ENCODE assay signal across 17 mouse cellular contexts in genomic region chr11:75835587-75836239, GRCm38 (mm10). TPM values are rescaled to one million over a fixed set of nuclear protein-coding genes. Genes with fewer than 3 reads are reported as not detected.
A peak's percentile ranks its signal among the peaks of the same experiment; 100 is the strongest.
DNase-seq lines count a peak whose midpoint lies in the region; ATAC-seq and TF ChIP-seq lines count a peak whose summit lies in the region.
"Had no signal": no experiment of that assay in that cellular context is flagged by ENCODE, and none has a peak within 500 bp of the region (broad histone marks: within the 10 kb centered on the region; RNA-seq: fewer than 3 reads in every experiment).

No protein-coding gene starts in this region.

- no peaks in the 10 kb centered on the region for H3K27me3 ChIP-seq in thymus, adult 2 months (ENCODE audit: control insufficient read depth, insufficient read depth, low read length)
- peaks cover 26% of the 10 kb centered on the region for H3K27me3 ChIP-seq in limb, embryonic 10.5 days (ENCODE audit: low read depth, poor library complexity, severe bottlenecking)
- H3K27me3 ChIP-seq in forebrain, embryonic 10.5 days (ENCODE audit: poor library complexity, severe bottlenecking), result no peaks in the 10 kb centered on the region
- no peaks in the 10 kb centered on the region for H3K27me3 ChIP-seq in intestine, postnatal 0 days (replicated peaks; ENCODE audit: control insufficient read depth, insufficient read depth, low read length)
- H3K27me3 ChIP-seq: heart, embryonic 13.5 days had no signal

- H3K4me1 ChIP-seq in thymus, adult 2 months (replicated peaks; ENCODE audit: control insufficient read depth, insufficient read depth, low read length), result peaks cover 17% of the 10 kb centered on the region
- peaks cover 11% of the 10 kb centered on the region for H3K4me1 ChIP-seq in limb, embryonic 10.5 days
- peaks cover 26% of the 10 kb centered on the region for H3K4me1 ChIP-seq in forebrain, embryonic 10.5 days
- no peaks in the 10 kb centered on the region for H3K4me1 ChIP-seq in intestine, postnatal 0 days (replicated peaks; ENCODE audit: control insufficient read depth, insufficient read depth, low read length)
- H3K4me1 ChIP-seq: heart, embryonic 13.5 days had no signal

- TF ChIP-seq CTCF in thymus, adult 2 months (IDR thresholded peaks at IDR 0.05; ENCODE audit: borderline replicate concordance, control insufficient read depth, extremely low read depth, insufficient read depth, low read length, poor library complexity), result no peak
- no peak for TF ChIP-seq CTCF in intestine, postnatal 0 days (IDR thresholded peaks at IDR 0.05; ENCODE audit: low read depth)

- no peaks in the 10 kb centered on the region for H3K9me3 ChIP-seq in limb, embryonic 10.5 days (replicated peaks)
- no peaks in the 10 kb centered on the region for H3K9me3 ChIP-seq in forebrain, embryonic 10.5 days
- no peaks in the 10 kb centered on the region for H3K9me3 ChIP-seq in intestine, postnatal 0 days (ENCODE audit: control insufficient read depth)
- H3K9me3 ChIP-seq: embryonic facial prominence, embryonic 10.5 days; heart, embryonic 13.5 days had no signal

- H3K4me2 ChIP-seq in intestine, postnatal 0 days (replicated peaks; ENCODE audit: low read depth), result no peak overlapping the region
- H3K4me2 ChIP-seq: heart, embryonic 13.5 days; lung, embryonic 14.5 days had no signal

- TF ChIP-seq POLR2A in thymus, adult 2 months (IDR thresholded peaks at IDR 0.05; ENCODE audit: control insufficient read depth, extremely low read depth, insufficient read depth, low read length, poor library complexity), result no peak

- H3K36me3 ChIP-seq in thymus, adult 2 months (ENCODE audit: control insufficient read depth, insufficient read depth, low read length), result no peaks in the 10 kb centered on the region
- no peaks in the 10 kb centered on the region for H3K36me3 ChIP-seq in limb, embryonic 10.5 days
- no peaks in the 10 kb centered on the region for H3K36me3 ChIP-seq in forebrain, embryonic 10.5 days (replicated peaks)
- peaks cover 15% of the 10 kb centered on the region for H3K36me3 ChIP-seq in intestine, postnatal 0 days (ENCODE audit: control insufficient read depth, insufficient read depth)
- H3K36me3 ChIP-seq: embryonic facial prominence, embryonic 10.5 days; heart, embryonic 13.5 days had no signal

- intact Hi-C loops in left cerebral cortex, postnatal 25 days (cut with DNase I), result no loop called here
- intact Hi-C loops in left cerebral cortex, postnatal 4 days (cut with DNase I), result no loop called here

- DNase-seq in left cerebral cortex, postnatal 25 days (ENCODE audit: low spot score in 2 of 2), result peak; percentile 12 to 54
- DNase-seq in left cerebral cortex, postnatal 4 days, result no peak
- peak; percentile 9 to 38 for DNase-seq in thymus, postnatal 36 days
- no peak for DNase-seq in thymus, adult 2 months
- DNase-seq in induced T-regulatory cell, adult 2 months (ENCODE audit: low read depth), result peak; percentile 77
- DNase-seq in limb, embryonic 10.5 days (ENCODE audit: low spot score), result no peak
- DNase-seq in forebrain, embryonic 10.5 days (ENCODE audit: extremely low spot score, low spot score), result no peak
- DNase-seq: adrenal gland, adult 2 months; cerebellum, adult 9-11 months; gastrocnemius, postnatal 25 days; kidney, adult 11 months; lung, embryonic 14.5 days had no signal

- H3K9ac ChIP-seq in intestine, postnatal 0 days (ENCODE audit: low read depth, low read length), result no peak overlapping the region
- H3K9ac ChIP-seq: heart, embryonic 13.5 days; lung, embryonic 14.5 days had no signal

- 12% methylated on average over 11 of the region's 11 CpGs for WGBS in thymus, adult 2 months
- 83% methylated on average over 11 of the region's 11 CpGs for WGBS in limb, embryonic 10.5 days
- WGBS in forebrain, embryonic 10.5 days, result 85% methylated on average over 11 of the region's 11 CpGs
- WGBS in intestine, postnatal 0 days, result 76% methylated on average over 11 of the region's 11 CpGs

- no peak overlapping the region for H3K27ac ChIP-seq in thymus, adult 2 months (ENCODE audit: control insufficient read depth, insufficient read depth, low read length)
- H3K27ac ChIP-seq in limb, embryonic 10.5 days, result no peak overlapping the region
- H3K27ac ChIP-seq in forebrain, embryonic 10.5 days, result no peak overlapping the region
- H3K27ac ChIP-seq in intestine, postnatal 0 days (ENCODE audit: low read depth, low read length), result no peak overlapping the region
- H3K27ac ChIP-seq: embryonic facial prominence, embryonic 10.5 days; heart, embryonic 13.5 days had no signal

- no peak overlapping the region for H3K4me3 ChIP-seq in thymus, adult 2 months (ENCODE audit: control insufficient read depth, insufficient read depth, low read length)
- no peak overlapping the region for H3K4me3 ChIP-seq in limb, embryonic 10.5 days
- H3K4me3 ChIP-seq in forebrain, embryonic 10.5 days, result no peak overlapping the region
- no peak overlapping the region for H3K4me3 ChIP-seq in intestine, postnatal 0 days (ENCODE audit: low read depth, low read length)
- H3K4me3 ChIP-seq: embryonic facial prominence, embryonic 10.5 days; heart, embryonic 13.5 days had no signal

- no peak for ATAC-seq in intestine, postnatal 0 days

RNA-seq across cellular contexts. Expression of gene Doc2b, which starts 39.9 kb away (rescaled TPM):
- 10 to 100 TPM; 22.8 to 27.9 TPM for total RNA-seq in left cerebral cortex, postnatal 25 days (2021)
- 10 to 100 TPM; 47.9 to 53.4 TPM for total RNA-seq in left cerebral cortex, postnatal 4 days (2021)
- 0.24 and 0.31 TPM in 2 replicates for polyA plus RNA-seq in thymus, adult 2 months (2012; rRNA removed)
- polyA plus RNA-seq in limb, embryonic 10.5 days (2016; fragmentation: Nextera tagmentation; extraction: Ambion mirVana), result 0.06 and 0.20 TPM in 2 replicates
- polyA plus RNA-seq in forebrain, embryonic 10.5 days (2016; fragmentation: Nextera tagmentation; extraction: Ambion mirVana), result 0.10 and 0.17 TPM in 2 replicates
- 0.72 TPM in 2 replicates for polyA plus RNA-seq in intestine, postnatal 0 days (2015; fragmentation: Nextera tagmentation; extraction: Ambion mirVana)
- total RNA-seq: megakaryocyte progenitor cell, adult 5-6 weeks; neutrophil, adult 5-6 weeks had no signal

Comparison
In these comparisons a context has a peak if more than half of its experiments do, and no peak if none do; other contexts are left out.
1. DNase-seq: peak in left cerebral cortex, postnatal 25 days (2 of 2), thymus, postnatal 36 days (2 of 2) and induced T-regulatory cell, adult 2 months (single experiment); none in left cerebral cortex, postnatal 4 days (single experiment), thymus, adult 2 months (single experiment), limb, embryonic 10.5 days (single experiment) and forebrain, embryonic 10.5 days (single experiment).